Mouse (Mus musculus): ENCODE results near the gene Igf1r.

Igf1r gene

GRCm38 (mm10) chr7:68239220-68239827, 286.7 kb downstream of the Igf1r start:
- DNase-seq = peak; percentile 6

GRCm38 (mm10) chr7:68241205-68241604, 288.6 kb downstream of the Igf1r start:
- no peak for DNase-seq

GRCm38 (mm10) chr7:68245681-68246080, 293.1 kb downstream of the Igf1r start:
- peak; percentile 18 for DNase-seq

GRCm38 (mm10) chr7:68246249-68246648, 293.6 kb downstream of the Igf1r start:
- DNase-seq = no peak

GRCm38 (mm10) chr7:68250411-68250810, 297.8 kb downstream of the Igf1r start:
- no peak for DNase-seq

GRCm38 (mm10) chr7:68250902-68251301, 298.3 kb downstream of the Igf1r start:
- DNase-seq = no peak

- DNase-seq = peak; percentile 14
These were observed 305.1 kb downstream of the Igf1r start for GRCm38 (mm10) chr7:68257767-68258166.

- DNase-seq = peak; percentile 26
These were observed 305.9 kb downstream of the Igf1r start for GRCm38 (mm10) chr7:68258326-68259150.

GRCm38 (mm10) chr7:68259523-68260081, 307.0 kb downstream of the Igf1r start:
- DNase-seq = no peak

- peak; percentile 38 for DNase-seq
These were observed 310.1 kb downstream of the Igf1r start for GRCm38 (mm10) chr7:68262612-68263200.

- peak; percentile 49 for DNase-seq
These were observed 310.9 kb downstream of the Igf1r start for GRCm38 (mm10) chr7:68263346-68264027.

- DNase-seq = peak; percentile 64
These were observed 311.4 kb downstream of the Igf1r start, which contains the start of gene Pgpep1l for GRCm38 (mm10) chr7:68264028-68264453. TSS of gene Pgpep1l (minus strand) at chr7:68264233.

- peak; percentile 86 for DNase-seq
These were observed 311.9 kb downstream of the Igf1r start for GRCm38 (mm10) chr7:68264531-68264930.

- DNase-seq = peak; percentile 77
These were observed 312.8 kb downstream of the Igf1r start for GRCm38 (mm10) chr7:68265391-68265790.

GRCm38 (mm10) chr7:68266691-68267090, 314.1 kb downstream of the Igf1r start:
- no peak for DNase-seq

GRCm38 (mm10) chr7:68270551-68270950, 317.9 kb downstream of the Igf1r start:
- peak; percentile 6 for DNase-seq

- peak; percentile 15 for DNase-seq
These were observed 319.2 kb downstream of the Igf1r start for GRCm38 (mm10) chr7:68271816-68272215.

GRCm38 (mm10) chr7:68272607-68273006, 320.0 kb downstream of the Igf1r start:
- peak; percentile 19 for DNase-seq

- no peak for DNase-seq
These were observed 320.9 kb downstream of the Igf1r start, which contains the start of gene Fam169b for GRCm38 (mm10) chr7:68273515-68273914. TSS of gene Fam169b (plus strand) at chr7:68273839.

- DNase-seq = peak; percentile 15
These were observed 321.6 kb downstream of the Igf1r start for GRCm38 (mm10) chr7:68274218-68274617.

GRCm38 (mm10) chr7:68274951-68275350, 322.3 kb downstream of the Igf1r start:
- DNase-seq = peak; percentile 26

GRCm38 (mm10) chr7:68275445-68275837, 322.8 kb downstream of the Igf1r start:
- DNase-seq = peak; percentile 63
